Mouse (Mus musculus) heart, adult 18-20 months (tissue): ENCODE results near the gene Unc13b. TPM values are rescaled to one million over a fixed set of nuclear protein-coding genes. Genes with fewer than 3 reads are reported as not detected.
"Not testable (repeated sequence)": the region's sequence is repeated elsewhere in the genome, so short reads cannot be mapped to it uniquely, and the experiment has no call there.

Experiments
- DNase-seq, 2 experiments: peaks; one replicate each; pipeline ENCODE4 v3.0.0; 2021 to 2022; ENCODE audit warnings: mixed read lengths in 1 of 2
- total RNA-seq, 2 experiments: library from RNA; stranded (reverse); gene quantifications; 2 replicates each; pipeline ENCODE4 v1.2.3; 2021

The Unc13b gene
- total RNA-seq, 2 experiments from 2014 or later = 9.0 to 10.9 TPM

GRCm38 (mm10) chr4:43091183-43091582, 32.4 kb downstream of the Unc13b start:
- DNase-seq = no peak

GRCm38 (mm10) chr4:43113491-43113890, 54.7 kb downstream of the Unc13b start:
- no peak for DNase-seq

GRCm38 (mm10) chr4:43114512-43114911, 55.8 kb downstream of the Unc13b start:
- DNase-seq = no peak

GRCm38 (mm10) chr4:43114946-43115345, 56.2 kb downstream of the Unc13b start:
- DNase-seq = peak; percentile 24 to 71

- DNase-seq = no peak
Measured at GRCm38 (mm10) chr4:43116249-43116648, 57.5 kb downstream of the Unc13b start.

GRCm38 (mm10) chr4:43129750-43130149, 71.0 kb downstream of the Unc13b start:
- no peak for DNase-seq

- no peak for DNase-seq
Measured at GRCm38 (mm10) chr4:43142610-43143009, 83.9 kb downstream of the Unc13b start.

GRCm38 (mm10) chr4:43152413-43152812, 93.7 kb downstream of the Unc13b start:
- DNase-seq = not testable (repeated sequence)

GRCm38 (mm10) chr4:43160045-43160444, 101.3 kb downstream of the Unc13b start:
- DNase-seq = no peak

GRCm38 (mm10) chr4:43161124-43161657, 102.4 kb downstream of the Unc13b start:
- no peak for DNase-seq

GRCm38 (mm10) chr4:43163205-43163604, 104.5 kb downstream of the Unc13b start:
- DNase-seq = no peak

- no peak for DNase-seq
Measured at GRCm38 (mm10) chr4:43165403-43166005, 106.8 kb downstream of the Unc13b start.

GRCm38 (mm10) chr4:43170028-43170427, 111.3 kb downstream of the Unc13b start:
- no peak for DNase-seq

- peak; percentile 52 to 58 for DNase-seq
Measured at GRCm38 (mm10) chr4:43177126-43177525, 118.4 kb downstream of the Unc13b start.

- no peak for DNase-seq
Measured at GRCm38 (mm10) chr4:43182474-43183168, 123.9 kb downstream of the Unc13b start.

- DNase-seq = no peak
Measured at GRCm38 (mm10) chr4:43187439-43187838, 128.7 kb downstream of the Unc13b start.

GRCm38 (mm10) chr4:43189381-43189780, 130.6 kb downstream of the Unc13b start:
- no peak for DNase-seq

GRCm38 (mm10) chr4:43204946-43205345, 146.2 kb downstream of the Unc13b start:
- no peak for DNase-seq

- no peak for DNase-seq
Measured at GRCm38 (mm10) chr4:43205571-43205970, 146.8 kb downstream of the Unc13b start.

GRCm38 (mm10) chr4:43206989-43207388, 148.2 kb downstream of the Unc13b start:
- no peak for DNase-seq

GRCm38 (mm10) chr4:43209081-43209579, 150.4 kb downstream of the Unc13b start:
- peak; percentile 5 for DNase-seq

GRCm38 (mm10) chr4:43209673-43210072, 150.9 kb downstream of the Unc13b start:
- no peak for DNase-seq

- DNase-seq = no peak
Measured at GRCm38 (mm10) chr4:43216491-43216890, 157.7 kb downstream of the Unc13b start.
